Mouse (Mus musculus) urinary bladder, adult 18-20 months (tissue): Measurements from ENCODE around the gene Pnpla7.

Experiments used
- DNase-seq, 2 experiments: peaks; one replicate each; pipeline ENCODE4 v3.0.0; 2022; ENCODE audit warnings: low spot score in 2 of 2, mixed read lengths in 2 of 2

The Pnpla7 gene

DNA sequence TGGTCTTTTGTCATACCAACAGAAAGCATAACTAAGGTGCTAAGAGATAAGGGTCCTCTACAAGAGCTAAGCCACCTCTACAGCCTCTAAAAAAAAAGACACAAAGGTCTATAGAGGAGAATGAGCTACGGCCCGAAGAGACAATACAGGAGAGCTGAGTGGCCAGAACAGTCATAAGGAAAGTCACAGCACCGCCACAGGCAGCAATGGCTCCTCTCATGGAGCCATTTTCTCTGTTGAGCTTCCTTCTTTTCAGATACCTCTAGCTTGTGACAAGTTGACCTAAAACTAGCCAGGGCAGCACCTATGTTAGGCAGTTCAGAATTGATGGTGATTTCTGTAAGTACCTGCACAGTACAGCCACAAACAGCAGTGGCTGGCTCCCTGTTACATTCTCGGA, 90.7 kb downstream of the Pnpla7 start:
- no peak for DNase-seq

DNA sequence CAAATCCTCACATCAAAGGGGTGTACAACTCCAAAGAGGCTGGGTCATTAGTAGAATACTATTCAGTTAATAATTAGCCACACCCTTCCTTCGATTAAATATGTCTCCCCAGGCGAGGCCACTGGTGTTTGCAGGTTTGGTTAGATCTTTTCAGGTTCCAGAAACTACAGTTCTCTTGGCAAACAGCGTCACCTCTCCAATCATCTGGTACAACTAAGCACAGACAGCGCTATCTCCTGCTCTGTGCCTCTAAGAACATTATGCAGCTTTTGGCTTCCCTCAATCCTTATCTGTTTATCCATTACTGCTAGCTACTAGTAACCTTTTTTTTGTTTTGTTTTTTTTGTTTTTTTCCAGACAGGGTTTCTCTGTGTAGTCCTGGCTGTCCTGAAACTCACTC, 93.7 kb downstream of the Pnpla7 start:
- DNase-seq = no peak

DNA sequence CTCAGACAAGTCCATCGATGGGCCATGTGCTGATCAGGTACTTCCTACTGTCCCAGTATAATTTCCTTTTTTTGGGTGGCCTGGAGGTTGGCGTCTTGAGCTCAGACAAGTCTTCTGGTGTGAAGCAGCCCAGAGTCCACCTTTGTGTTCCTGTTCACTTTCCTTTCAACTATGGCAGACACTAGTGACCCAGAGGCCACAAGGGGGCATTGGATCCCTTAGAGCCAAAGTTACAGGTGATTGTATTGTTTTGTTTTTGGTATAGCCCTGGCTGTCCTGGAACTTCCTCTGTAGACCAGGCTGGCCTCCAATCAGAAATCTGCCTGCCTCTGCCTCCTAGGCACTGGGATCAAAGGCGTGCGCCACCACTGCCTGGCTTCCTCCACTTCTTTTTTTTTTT, 96.6 kb downstream of the Pnpla7 start:
- DNase-seq = no peak

DNA sequence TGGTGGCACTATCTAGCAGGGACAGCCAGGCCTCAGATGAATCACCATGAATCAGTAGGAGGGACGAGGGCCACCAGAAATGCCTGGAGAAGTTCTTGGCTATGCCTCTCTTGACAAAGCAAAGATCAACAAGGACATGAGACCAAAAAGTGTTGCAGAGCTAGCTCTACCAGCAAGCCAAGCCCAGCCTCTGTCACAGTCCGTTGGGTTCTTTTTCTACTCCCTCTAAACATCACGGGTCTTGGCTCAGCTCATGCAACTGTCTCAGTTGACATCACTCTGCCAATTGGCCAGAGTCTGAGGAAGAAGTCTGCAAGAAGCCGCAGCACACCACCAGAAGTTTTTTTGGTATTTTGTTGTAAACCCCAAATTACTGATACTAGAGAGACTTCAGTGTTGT, 99.7 kb downstream of the Pnpla7 start:
- no peak for DNase-seq

DNA sequence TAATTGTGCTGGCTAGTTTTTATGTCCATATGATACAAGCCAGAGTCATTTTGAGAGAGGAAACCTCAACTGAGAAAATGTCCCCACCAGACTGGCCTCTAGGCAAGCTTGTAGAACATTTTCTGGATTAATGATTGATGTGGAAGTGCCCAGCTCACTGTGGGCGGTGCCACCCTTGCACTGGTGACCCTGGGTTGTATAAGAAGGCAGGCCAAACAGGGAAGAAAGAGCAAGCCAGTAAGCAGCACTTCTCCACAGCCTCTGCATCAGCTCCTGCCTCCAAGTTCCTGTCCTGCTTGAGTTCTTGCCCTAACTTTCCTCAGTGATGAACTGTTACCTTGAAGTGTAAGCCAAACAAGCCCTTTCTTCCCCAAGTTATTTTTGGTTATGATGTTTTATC, 103.1 kb downstream of the Pnpla7 start:
- DNase-seq = no peak

DNA sequence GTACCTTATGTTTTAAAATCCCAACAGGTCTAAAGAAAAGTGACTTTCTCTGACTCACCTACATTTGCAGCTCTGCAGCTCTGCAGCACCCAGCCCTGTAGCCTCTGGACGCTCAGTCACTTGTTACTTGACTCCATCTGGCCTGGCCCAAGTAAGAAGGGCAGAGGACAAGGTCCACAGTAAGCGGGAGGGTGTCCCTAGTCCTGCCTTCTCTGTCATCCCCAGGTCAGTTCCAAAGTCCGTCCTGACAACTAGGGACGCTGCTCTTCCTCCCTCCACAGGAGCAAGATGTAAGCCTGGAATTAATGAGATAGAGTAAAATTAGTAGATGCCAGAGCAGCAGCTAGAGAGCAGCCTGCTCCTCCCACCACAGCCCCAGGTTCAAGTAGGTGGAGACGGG, 104.2 kb downstream of the Pnpla7 start, which contains the start of gene Entpd8:
Entpd8 (plus strand) TSS at position 229 of the 400 bp plus-strand sequence.
- no peak for DNase-seq

DNA sequence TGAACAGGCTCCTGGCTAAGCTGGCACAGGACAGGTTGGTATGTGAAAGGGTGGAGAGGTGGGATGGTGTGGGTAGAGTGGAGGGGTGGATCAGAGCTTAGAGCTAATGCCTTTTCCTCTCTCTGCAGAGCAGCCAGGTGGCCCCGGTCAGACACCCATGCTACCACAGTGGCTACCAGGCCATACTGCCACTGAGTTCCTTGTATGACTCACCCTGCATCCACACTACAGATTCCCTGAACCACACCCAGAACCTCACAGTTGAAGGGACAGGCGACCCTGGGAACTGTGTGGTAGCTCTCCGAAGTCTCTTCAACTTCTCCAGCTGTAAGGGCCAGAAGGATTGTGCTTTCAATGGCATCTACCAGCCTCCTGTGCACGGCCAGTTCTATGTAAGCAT, 107.9 kb downstream of the Pnpla7 start:
- DNase-seq = no peak

DNA sequence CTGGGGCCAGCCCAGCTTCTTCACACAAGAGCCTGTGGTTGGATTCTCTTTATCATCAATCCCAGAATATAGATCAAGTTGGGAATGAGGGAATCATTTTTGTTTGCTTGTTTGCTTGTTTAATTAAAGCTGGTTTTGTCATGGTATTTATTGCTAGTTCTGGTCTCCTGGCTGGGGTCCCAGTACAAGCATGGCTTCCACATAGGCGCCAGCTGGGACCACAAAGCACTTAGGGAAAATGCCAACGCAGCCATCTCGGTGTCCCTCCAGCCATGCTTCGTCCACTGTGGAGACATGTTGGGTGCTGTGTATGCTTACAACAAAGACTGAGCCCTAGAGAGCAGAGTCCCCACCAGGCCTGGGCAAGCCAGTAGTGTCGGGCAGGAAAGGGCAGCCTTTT, 109.7 kb downstream of the Pnpla7 start:
- no peak for DNase-seq

DNA sequence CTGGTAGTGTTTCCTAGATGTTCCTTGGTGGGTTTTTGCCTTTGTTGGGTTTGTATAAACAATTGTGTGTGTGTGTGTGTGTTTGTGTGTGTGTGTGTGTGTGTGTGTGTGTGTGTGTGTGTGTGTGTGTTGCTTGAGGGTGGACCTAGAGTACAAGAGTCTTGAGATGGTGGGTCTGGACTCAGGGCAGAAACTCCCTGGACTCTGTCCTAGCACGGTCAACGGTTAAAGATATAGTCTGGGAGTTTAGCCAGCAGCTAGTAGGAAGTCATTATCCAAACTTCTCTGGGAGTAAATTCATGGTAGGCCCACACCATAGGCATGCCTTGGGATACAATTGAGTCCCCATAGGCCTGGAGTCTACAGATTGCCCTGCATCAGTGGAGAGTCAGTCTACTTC, 112.0 kb downstream of the Pnpla7 start:
- no peak for DNase-seq

DNA sequence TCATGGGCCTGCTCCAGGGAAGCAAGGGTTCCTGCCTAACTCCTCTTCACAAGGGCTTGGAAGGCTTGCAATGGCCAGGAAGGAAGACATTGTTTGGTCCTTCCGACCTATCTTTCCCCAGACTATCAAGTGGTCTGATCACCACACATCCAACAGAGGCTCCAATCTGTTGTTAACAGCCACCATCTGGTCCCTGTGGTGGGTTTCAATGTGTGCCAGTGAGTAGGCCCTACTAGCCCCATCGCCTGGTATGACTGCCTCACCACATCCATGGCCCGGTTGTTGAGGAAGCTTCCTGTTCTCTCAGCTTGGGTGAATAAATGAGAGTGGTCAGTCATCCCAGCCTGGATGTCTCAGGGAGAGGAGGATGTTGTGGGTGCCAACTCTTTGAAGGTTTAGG, 112.8 kb downstream of the Pnpla7 start:
- no peak for DNase-seq

DNA sequence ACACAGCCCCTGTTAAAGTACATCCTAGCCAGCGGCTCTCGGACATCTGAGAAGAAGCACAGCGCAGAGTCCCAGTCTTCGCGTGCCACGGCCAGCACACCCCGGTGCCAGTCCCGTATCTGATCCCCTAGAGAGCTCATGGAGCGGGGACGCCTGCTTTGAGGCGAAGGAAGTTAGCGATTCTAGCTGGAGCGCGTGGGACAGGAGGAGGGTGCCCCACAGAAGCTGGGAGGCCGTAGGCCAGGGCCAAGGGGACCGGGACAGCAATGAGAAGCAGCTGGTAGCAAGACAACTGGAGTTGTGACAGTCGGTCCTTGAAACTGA, 118.9 kb downstream of the Pnpla7 start:
- no peak for DNase-seq

DNA sequence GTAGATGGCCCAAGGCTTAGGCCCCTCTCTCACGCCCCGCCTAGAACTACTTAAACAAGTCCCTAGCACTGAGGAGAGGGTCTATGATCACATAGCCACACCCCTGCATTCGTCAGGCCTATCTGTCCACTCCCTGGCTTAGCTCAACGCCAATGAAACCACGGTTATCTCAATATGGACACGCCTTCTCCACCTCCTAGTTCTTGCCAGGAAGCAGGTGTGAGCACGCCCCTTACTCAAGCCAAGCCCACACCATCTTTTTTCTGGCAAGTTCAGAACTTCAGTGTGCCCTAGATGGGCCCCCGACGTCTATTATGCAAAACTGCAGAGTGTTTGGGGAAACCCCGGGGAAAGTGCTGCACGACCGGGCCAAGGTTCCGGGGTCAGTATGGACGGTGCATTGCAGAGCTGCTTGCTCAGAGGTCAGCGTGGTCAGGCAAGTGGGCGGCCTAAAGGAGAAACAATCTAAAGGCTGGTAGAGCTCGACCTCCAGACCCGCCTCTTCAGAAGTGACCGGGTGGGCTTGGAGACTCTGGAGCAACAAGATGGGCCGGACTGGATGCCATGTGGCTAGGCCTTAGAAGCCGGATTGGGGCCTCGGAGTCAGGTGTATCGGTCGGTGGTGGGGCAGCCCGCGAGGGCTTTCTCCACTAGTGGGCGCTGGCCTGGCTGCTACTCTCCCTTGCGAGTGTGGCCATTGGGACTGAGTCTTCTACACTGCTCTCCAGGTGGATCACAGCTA, 119.4 kb downstream of the Pnpla7 start, which contains the start of gene Noxa1:
Noxa1 (minus strand) TSS at position 41 of the 742 bp plus-strand sequence.
- no peak for DNase-seq

DNA sequence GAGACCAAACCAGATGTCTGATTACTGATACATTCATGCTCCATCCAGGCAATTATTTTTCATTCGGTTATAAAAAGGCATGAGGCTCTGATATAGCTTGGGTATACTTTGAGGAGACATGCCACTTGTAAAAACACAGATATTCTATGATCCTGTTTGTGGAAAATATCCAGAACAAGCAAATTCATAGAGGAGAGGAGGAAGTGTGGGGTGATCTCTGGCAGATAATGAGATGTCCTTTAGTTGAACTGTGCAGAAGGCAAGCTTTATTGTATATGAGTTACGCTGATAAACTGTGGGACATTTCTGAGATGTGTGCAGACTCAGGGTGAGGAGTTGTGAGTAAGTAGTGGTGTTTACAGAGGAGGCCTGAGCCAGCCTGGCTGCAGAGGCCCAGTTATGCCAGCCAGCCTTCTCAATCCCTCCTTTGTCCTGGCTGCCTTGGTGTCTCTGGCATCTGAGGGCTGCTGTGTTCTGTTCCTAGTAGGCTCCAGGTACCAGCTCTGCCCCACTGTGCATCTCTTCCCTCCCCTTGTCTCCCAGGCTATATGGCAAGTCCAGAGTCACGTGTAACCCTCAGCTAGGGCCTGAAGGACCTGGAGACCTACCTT, 122.3 kb downstream of the Pnpla7 start:
- no peak for DNase-seq

DNA sequence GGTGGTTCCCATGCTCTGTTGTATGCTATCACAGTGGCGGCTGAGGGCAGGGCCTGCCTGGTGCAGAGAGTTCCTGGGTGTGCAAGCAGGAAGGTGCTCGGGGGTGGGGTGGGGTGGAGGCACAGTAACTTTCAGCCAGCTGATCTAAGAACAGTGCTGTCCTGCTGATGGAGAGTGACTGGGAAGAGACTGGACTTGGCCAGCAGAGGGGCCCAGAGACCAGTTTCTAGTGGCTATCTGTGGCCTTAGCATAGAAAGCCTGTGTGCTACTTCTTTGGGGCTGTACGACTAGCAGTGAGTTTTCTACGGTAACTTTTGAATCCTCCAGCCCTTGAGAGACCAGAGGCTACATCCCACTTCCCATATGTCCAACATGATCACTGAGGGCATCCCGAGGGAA, 123.1 kb downstream of the Pnpla7 start:
- no peak for DNase-seq

DNA sequence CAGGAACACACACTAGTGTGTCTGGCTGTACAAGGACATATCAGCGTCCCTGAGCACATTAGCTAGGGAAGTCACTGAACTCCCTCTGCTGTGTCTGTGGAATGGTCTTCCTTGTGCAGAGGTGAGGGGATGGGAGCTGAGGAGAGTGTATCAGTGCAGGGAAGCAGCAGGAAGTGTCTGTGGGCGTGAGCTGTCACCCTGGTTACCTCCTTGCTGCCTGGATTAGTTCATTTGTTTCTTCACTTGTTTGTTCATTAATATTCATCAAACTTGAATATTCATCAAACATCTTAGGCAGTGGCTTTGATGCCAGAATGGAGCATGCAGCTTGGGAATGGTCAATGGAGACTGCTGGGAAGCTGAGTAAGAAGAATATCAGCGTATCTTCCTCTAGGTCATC, 123.9 kb downstream of the Pnpla7 start:
- DNase-seq = no peak
